Mouse (Mus musculus) heart, embryonic 13.5 days (tissue): ENCODE results near the gene Gm11595. TPM values are rescaled to one million over a fixed set of nuclear protein-coding genes. Genes with fewer than 3 reads are reported as not detected.

Source experiments
- ATAC-seq: fragments of 200-750 bp; cut with Nextera tagmentation; 2 replicates; pipeline ENCODE4 v1.8.0; 2017; ENCODE audit warnings: moderate TSS enrichment; ENCODE audit not compliant: insufficient number of reproducible peaks, low FRiP score, low TSS enrichment; ENCODE audit errors: extremely low read depth
- H3K27ac ChIP-seq: fragments of 300-500 bp; sonication (generic); replicated peaks from 2 replicates; pipeline ENCODE4 v1.5.1; 2015; ENCODE audit warnings: moderate library complexity, mild to moderate bottlenecking, inconsistent platforms
- H3K27me3 ChIP-seq: fragments of 300-500 bp; sonication (generic); replicated peaks from 2 replicates; pipeline ENCODE4 v1.6.1; 2015; ENCODE audit warnings: mild to moderate bottlenecking, inconsistent platforms
- H3K36me3 ChIP-seq: fragments of 300-500 bp; sonication (generic); 2 replicates; pipeline ENCODE4 v1.6.1; 2015; ENCODE audit warnings: mild to moderate bottlenecking, inconsistent platforms
- H3K4me1 ChIP-seq: fragments of 300-500 bp; sonication (generic); 2 replicates; pipeline ENCODE4 v1.6.1; 2015; ENCODE audit warnings: inconsistent platforms
- H3K4me2 ChIP-seq: fragments of 300-500 bp; sonication (generic); 2 replicates; pipeline ENCODE4 v1.6.1; 2015; ENCODE audit warnings: inconsistent platforms, mild to moderate bottlenecking, moderate library complexity
- H3K4me3 ChIP-seq: fragments of 300-500 bp; sonication (generic); 2 replicates; pipeline ENCODE4 v1.5.1; 2015; ENCODE audit warnings: moderate library complexity, mild to moderate bottlenecking, inconsistent platforms
- H3K9ac ChIP-seq: fragments of 300-500 bp; sonication (generic); 2 replicates; pipeline ENCODE4 v1.6.1; 2015; ENCODE audit warnings: inconsistent platforms, mild to moderate bottlenecking, moderate library complexity
- H3K9me3 ChIP-seq: fragments of 300-500 bp; sonication (generic); 2 replicates; pipeline ENCODE4 v1.6.1; 2016; ENCODE audit warnings: inconsistent platforms
- WGBS: fragments of 180-500 bp; shearing (Covaris S2); methylation state at CpG from one replicate; pipeline ENCODE4 v1.1.7; 2015; ENCODE audit warnings: mixed read lengths; 5-methylcytosine and 5-hydroxymethylcytosine counted together
- polyA plus RNA-seq: library from polyadenylated mRNA; unstranded; fragments of >200 nt; fragmentation: Nextera tagmentation; extraction: Ambion mirVana; gene quantifications from 2 replicates; pipeline ENCODE4 v1.2.1, GENCODE M21; 2015

Gene Gm11595
- polyA plus RNA-seq, 1 experiment from 2014 or later: not detected

GRCm38 (mm10) chr11:99734190-99734589, 38.5 kb downstream of the Gm11595 start, which contains the start of gene Gm14180:
Gm14180 (minus strand) TSS chr11:99734290.
- Histone ChIP-seq H3K27me3 (no peaks in the 10 kb centered on the region), H3K4me3 (no peak within 1 kb of the TSS), H3K9me3 (no peaks in the 10 kb centered on the region), H3K4me1 (no peaks in the 10 kb centered on the region), H3K36me3 (no peaks in the 10 kb centered on the region), H3K4me2 (no peak within 1 kb of the TSS), H3K27ac (no peak within 1 kb of the TSS), H3K9ac (no peak within 1 kb of the TSS)
- no peak for ATAC-seq
- WGBS: 54% methylated on average over 2 of the region's 2 CpGs

- WGBS: 68% methylated on average over 2 of the region's 2 CpGs
- Histone ChIP-seq H3K4me1 (no peaks in the 10 kb centered on the region), H3K27ac (no peak overlapping the region), H3K27me3 (no peaks in the 10 kb centered on the region), H3K4me3 (no peak overlapping the region), H3K9ac (no peak overlapping the region), H3K36me3 (no peaks in the 10 kb centered on the region), H3K4me2 (no peak overlapping the region), H3K9me3 (no peaks in the 10 kb centered on the region)
- ATAC-seq: no peak
Observed at GRCm38 (mm10) chr11:99724061-99724460, 48.7 kb downstream of the Gm11595 start.

Other genes starting within 250 kb of the Gm11595 start
- gene Krt40, start 229.8 kb downstream of the Gm11595 start, polyA plus RNA-seq: not detected in 2 replicates
- not detected in 2 replicates for gene Krtap3-3, start 222.0 kb downstream of the Gm11595 start, polyA plus RNA-seq
- not detected in 2 replicates for gene Krtap3-2, start 216.1 kb downstream of the Gm11595 start, polyA plus RNA-seq
- not detected in 2 replicates for gene Gm11939, start 213.4 kb downstream of the Gm11595 start, polyA plus RNA-seq
- gene Krtap3-1, start 206.3 kb downstream of the Gm11595 start, polyA plus RNA-seq: not detected in 2 replicates
- gene Krtap1-5, start 191.9 kb downstream of the Gm11595 start, polyA plus RNA-seq: not detected in 2 replicates
- not detected in 2 replicates for gene Krtap1-4, start 189.3 kb downstream of the Gm11595 start, polyA plus RNA-seq
- gene Krtap1-3, start 181.6 kb downstream of the Gm11595 start, polyA plus RNA-seq: not detected in 2 replicates
- not detected in 2 replicates for gene Krtap9-3, start 174.8 kb downstream of the Gm11595 start, polyA plus RNA-seq
- not detected in 2 replicates for gene Gm11938, start 169.6 kb downstream of the Gm11595 start, polyA plus RNA-seq
- gene Gm11937, start 162.7 kb downstream of the Gm11595 start, polyA plus RNA-seq: not detected in 2 replicates
- not detected in 2 replicates for gene Krtap2-4, start 158.1 kb downstream of the Gm11595 start, polyA plus RNA-seq
- gene Gm11562, start 152.5 kb downstream of the Gm11595 start, polyA plus RNA-seq: not detected in 2 replicates
- not detected in 2 replicates for gene Krtap4-1, start 144.7 kb downstream of the Gm11595 start, polyA plus RNA-seq
- not detected in 2 replicates for gene Krtap4-2, start 137.8 kb downstream of the Gm11595 start, polyA plus RNA-seq
- gene Krtap4-7, start 128.8 kb downstream of the Gm11595 start, polyA plus RNA-seq: not detected in 2 replicates
- not detected in 2 replicates for gene Gm11555, start 122.7 kb downstream of the Gm11595 start, polyA plus RNA-seq
- gene Gm11563, start 114.0 kb downstream of the Gm11595 start, polyA plus RNA-seq: not detected in 2 replicates
- not detected in 2 replicates for gene Krtap4-6, start 107.0 kb downstream of the Gm11595 start, polyA plus RNA-seq
- gene Gm14190, start 82.2 kb downstream of the Gm11595 start, polyA plus RNA-seq: not detected in 2 replicates
- not detected in 2 replicates for gene Gm14180, start 38.6 kb downstream of the Gm11595 start, polyA plus RNA-seq
- gene Krtap4-8, start 7.8 kb upstream of the Gm11595 start, polyA plus RNA-seq: not detected in 2 replicates
- not detected in 2 replicates for gene Krtap4-9, start 12.3 kb upstream of the Gm11595 start, polyA plus RNA-seq
- not detected in 2 replicates for gene Gm11596, start 20.6 kb upstream of the Gm11595 start, polyA plus RNA-seq
- gene Gm11569, start 26.0 kb upstream of the Gm11595 start, polyA plus RNA-seq: not detected in 2 replicates
- gene Gm11554, start 31.5 kb upstream of the Gm11595 start, polyA plus RNA-seq: not detected in 2 replicates
- gene Krtap4-13, start 37.0 kb upstream of the Gm11595 start, polyA plus RNA-seq: not detected in 2 replicates
- gene Gm11564, start 42.8 kb upstream of the Gm11595 start, polyA plus RNA-seq: not detected in 2 replicates
- gene 2300003K06Rik, start 65.2 kb upstream of the Gm11595 start, polyA plus RNA-seq: not detected in 2 replicates
- not detected in 2 replicates for gene Krtap4-16, start 78.7 kb upstream of the Gm11595 start, polyA plus RNA-seq
- not detected in 2 replicates for gene Gm11568, start 85.0 kb upstream of the Gm11595 start, polyA plus RNA-seq
- gene Gm11559, start 91.6 kb upstream of the Gm11595 start, polyA plus RNA-seq: not detected in 2 replicates
- not detected in 2 replicates for gene Krtap9-1, start 100.5 kb upstream of the Gm11595 start, polyA plus RNA-seq
- not detected in 2 replicates for gene Gm11567, start 106.3 kb upstream of the Gm11595 start, polyA plus RNA-seq
- not detected in 2 replicates for gene Krtap31-1, start 135.0 kb upstream of the Gm11595 start, polyA plus RNA-seq
- not detected in 2 replicates for gene Gm11565, start 141.8 kb upstream of the Gm11595 start, polyA plus RNA-seq
- not detected in 2 replicates for gene Krtap31-2, start 163.4 kb upstream of the Gm11595 start, polyA plus RNA-seq
- gene Krtap9-5, start 175.6 kb upstream of the Gm11595 start, polyA plus RNA-seq: not detected in 2 replicates
- gene Krtap29-1, start 206.1 kb upstream of the Gm11595 start, polyA plus RNA-seq: not detected in 2 replicates
- not detected in 2 replicates for gene Krtap16-1, start 213.7 kb upstream of the Gm11595 start, polyA plus RNA-seq
- not detected in 2 replicates for gene Krtap17-1, start 221.1 kb upstream of the Gm11595 start, polyA plus RNA-seq
- gene Krt33a, start 243.3 kb upstream of the Gm11595 start, polyA plus RNA-seq: not detected in 2 replicates